Mouse (Mus musculus) embryonic facial prominence, embryonic 11.5 days (tissue): ENCODE measurements around the gene Pxdn. TPM values are rescaled to one million over a fixed set of nuclear protein-coding genes. Genes with fewer than 3 reads are reported as not detected.

Source experiments
- ATAC-seq: fragments of 200-750 bp; cut with Nextera tagmentation; replicated peaks from 2 replicates; pipeline ENCODE4 v1.8.0; 2017; ENCODE audit warnings: low read depth; ENCODE audit not compliant: insufficient number of reproducible peaks, low FRiP score, low TSS enrichment
- DNase-seq: peaks from one replicate; pipeline ENCODE4 v3.0.0-alpha.2; 2015; ENCODE audit warnings: low spot score
- H3K27ac ChIP-seq: fragments of 300-500 bp; sonication (generic); replicated peaks from 2 replicates; pipeline ENCODE4 v1.5.1; 2014; ENCODE audit warnings: mild to moderate bottlenecking, low read depth, low read length, control low read depth
- H3K27me3 ChIP-seq: fragments of 300-500 bp; sonication (generic); 2 replicates; pipeline ENCODE4 v1.6.1; 2014; ENCODE audit warnings: mild to moderate bottlenecking, low read length, moderate library complexity, mixed read lengths; ENCODE audit not compliant: control insufficient read depth, insufficient read depth
- H3K36me3 ChIP-seq: fragments of 300-500 bp; sonication (generic); replicated peaks from 2 replicates; pipeline ENCODE4 v1.6.1; 2014; ENCODE audit warnings: low read depth, mild to moderate bottlenecking, low read length, moderate library complexity, mixed read lengths; ENCODE audit not compliant: control insufficient read depth, insufficient read depth
- H3K4me1 ChIP-seq: fragments of 300-500 bp; sonication (generic); 2 replicates; pipeline ENCODE4 v1.6.1; 2014; ENCODE audit warnings: low read length, mixed read lengths; ENCODE audit not compliant: control insufficient read depth, insufficient read depth
- H3K4me2 ChIP-seq: fragments of 300-500 bp; sonication (generic); 2 replicates; pipeline ENCODE4 v1.6.1; 2014; ENCODE audit warnings: low read depth, mild to moderate bottlenecking, control low read depth, low read length, moderate library complexity
- H3K4me3 ChIP-seq: fragments of 300-500 bp; sonication (generic); 2 replicates; pipeline ENCODE4 v1.5.1; 2014; ENCODE audit warnings: low read depth, low read length, control low read depth
- H3K9ac ChIP-seq: fragments of 300-500 bp; sonication (generic); replicated peaks from 2 replicates; pipeline ENCODE4 v1.6.1; 2014; ENCODE audit warnings: mild to moderate bottlenecking, control low read depth, low read length
- H3K9me3 ChIP-seq: fragments of 300-500 bp; sonication (generic); replicated peaks from 2 replicates; pipeline ENCODE4 v1.6.1; 2016; ENCODE audit warnings: mild to moderate bottlenecking, low read length, inconsistent platforms, mixed read lengths; ENCODE audit not compliant: control insufficient read depth
- WGBS: fragments of 180-500 bp; shearing (Covaris S2); extraction: QIAGEN DNeasy Blood & Tissue Kit; methylation state at CpG from one replicate; pipeline ENCODE4 v1.1.7; 2014; 5-methylcytosine and 5-hydroxymethylcytosine counted together
- polyA plus RNA-seq: library from polyadenylated mRNA; unstranded; fragments of >200 nt; fragmentation: Nextera tagmentation; extraction: Ambion mirVana; gene quantifications from 2 replicates; pipeline ENCODE4 v1.2.1, GENCODE M21; 2014

Gene Pxdn
- polyA plus RNA-seq, 1 experiment from 2014 or later: 110 TPM

- H3K4me3 ChIP-seq: no peak overlapping the region
- no peaks in the 10 kb centered on the region for H3K27me3 ChIP-seq
- ATAC-seq: no peak
- no peaks in the 10 kb centered on the region for H3K9me3 ChIP-seq
- WGBS: 86% methylated on average over 1 of the region's 1 CpGs
- no peaks in the 10 kb centered on the region for H3K36me3 ChIP-seq
- H3K4me2 ChIP-seq: no peak overlapping the region
- H3K4me1 ChIP-seq: no peaks in the 10 kb centered on the region
- H3K9ac ChIP-seq: no peak overlapping the region
- DNase-seq: no peak
- H3K27ac ChIP-seq: no peak overlapping the region
These were observed 91.7 kb downstream of the Pxdn start for GRCm38 (mm10) chr12:30029111-30029510.

- WGBS: 88% methylated on average over 5 of the region's 5 CpGs
- no peak for DNase-seq
- no peaks in the 10 kb centered on the region for H3K36me3 ChIP-seq
- H3K9me3 ChIP-seq: no peaks in the 10 kb centered on the region
- no peak overlapping the region for H3K27ac ChIP-seq
- no peaks in the 10 kb centered on the region for H3K4me1 ChIP-seq
- no peak overlapping the region for H3K9ac ChIP-seq
- H3K4me3 ChIP-seq: no peak overlapping the region
- H3K4me2 ChIP-seq: no peak overlapping the region
- H3K27me3 ChIP-seq: no peaks in the 10 kb centered on the region
- no peak for ATAC-seq
These were observed 93.2 kb downstream of the Pxdn start for GRCm38 (mm10) chr12:30030571-30030970.

GRCm38 (mm10) chr12:30034681-30035080 lies 97.3 kb downstream of the Pxdn start:
- ATAC-seq (no peak), DNase-seq (no peak)
- Histone ChIP-seq H3K9ac (no peak overlapping the region), H3K9me3 (no peaks in the 10 kb centered on the region), H3K27ac (no peak overlapping the region), H3K4me2 (no peak overlapping the region), H3K4me3 (no peak overlapping the region), H3K36me3 (no peaks in the 10 kb centered on the region), H3K27me3 (no peaks in the 10 kb centered on the region), H3K4me1 (no peaks in the 10 kb centered on the region)
- 78% methylated on average over 5 of the region's 5 CpGs for WGBS

- Histone ChIP-seq H3K27ac (no peak overlapping the region), H3K9me3 (no peaks in the 10 kb centered on the region), H3K4me1 (no peaks in the 10 kb centered on the region), H3K4me2 (no peak overlapping the region), H3K9ac (no peak overlapping the region), H3K36me3 (no peaks in the 10 kb centered on the region), H3K27me3 (no peaks in the 10 kb centered on the region), H3K4me3 (no peak overlapping the region)
- WGBS: 41% methylated on average over 1 of the region's 1 CpGs
- DNase-seq (no peak), ATAC-seq (no peak)
These were observed 98.0 kb downstream of the Pxdn start for GRCm38 (mm10) chr12:30035406-30035805.

- Histone ChIP-seq H3K4me3 (no peak overlapping the region), H3K9ac (no peak overlapping the region), H3K4me1 (no peaks in the 10 kb centered on the region), H3K9me3 (no peaks in the 10 kb centered on the region), H3K36me3 (no peaks in the 10 kb centered on the region), H3K4me2 (no peak overlapping the region), H3K27ac (no peak overlapping the region), H3K27me3 (no peaks in the 10 kb centered on the region)
- DNase-seq (no peak), ATAC-seq (no peak)
These were observed 98.6 kb downstream of the Pxdn start for GRCm38 (mm10) chr12:30035841-30036568.

GRCm38 (mm10) chr12:30036569-30037055 lies 99.2 kb downstream of the Pxdn start:
- H3K4me2 ChIP-seq: no peak overlapping the region
- no peaks in the 10 kb centered on the region for H3K9me3 ChIP-seq
- H3K36me3 ChIP-seq: no peaks in the 10 kb centered on the region
- no peak overlapping the region for H3K9ac ChIP-seq
- WGBS: 62% methylated on average over 4 of the region's 4 CpGs
- H3K4me1 ChIP-seq: no peaks in the 10 kb centered on the region
- no peaks in the 10 kb centered on the region for H3K27me3 ChIP-seq
- ATAC-seq: no peak
- H3K27ac ChIP-seq: no peak overlapping the region
- DNase-seq: no peak
- H3K4me3 ChIP-seq: no peak overlapping the region

GRCm38 (mm10) chr12:30039565-30039964 lies 102.2 kb downstream of the Pxdn start:
- H3K27ac ChIP-seq: no peak overlapping the region
- 49% methylated on average over 4 of the region's 4 CpGs for WGBS
- H3K4me2 ChIP-seq: no peak overlapping the region

GRCm38 (mm10) chr12:30040150-30040549 lies 102.7 kb downstream of the Pxdn start:
- Histone ChIP-seq H3K36me3 (no peaks in the 10 kb centered on the region), H3K27ac (no peak overlapping the region), H3K4me2 (no peak overlapping the region), H3K4me3 (no peak overlapping the region), H3K27me3 (no peaks in the 10 kb centered on the region), H3K4me1 (no peaks in the 10 kb centered on the region), H3K9me3 (no peaks in the 10 kb centered on the region), H3K9ac (no peak overlapping the region)
- ATAC-seq (no peak), DNase-seq (peak; percentile 60)
- 25% methylated on average over 4 of the region's 4 CpGs for WGBS

More at GRCm38 (mm10) chr12:30039565-30039964, 102.2 kb downstream of the Pxdn start:
- Histone ChIP-seq H3K9ac (no peak overlapping the region), H3K27me3 (no peaks in the 10 kb centered on the region), H3K9me3 (no peaks in the 10 kb centered on the region), H3K36me3 (no peaks in the 10 kb centered on the region), H3K4me3 (no peak overlapping the region), H3K4me1 (no peaks in the 10 kb centered on the region)
- ATAC-seq (0 out of 2 replicates have a peak, but pooled peaks have one; percentile 29), DNase-seq (peak; percentile 67)
